Mouse (Mus musculus) liver, embryonic 14.5 days (tissue): ENCODE data around the gene Krt83.

Experiments
- CTCF ChIP-seq: IDR thresholded peaks from 2 replicates; pipeline ENCODE4 v1.5.1; 2016; ENCODE audit warnings: antibody characterized with exemption, low read depth, control low read depth
- EP300 ChIP-seq: IDR thresholded peaks from 2 replicates; pipeline ENCODE4 v1.6.1; 2016; ENCODE audit warnings: antibody characterized with exemption, low read depth

GRCm38 (mm10) chr15:101536054-101536850 lies 44.9 kb upstream of the Krt83 start:
- TF ChIP-seq EP300: no peak
- TF ChIP-seq CTCF: no peak
